Mouse (Mus musculus): ENCODE results near the gene Mcat.

Mcat gene

DNA sequence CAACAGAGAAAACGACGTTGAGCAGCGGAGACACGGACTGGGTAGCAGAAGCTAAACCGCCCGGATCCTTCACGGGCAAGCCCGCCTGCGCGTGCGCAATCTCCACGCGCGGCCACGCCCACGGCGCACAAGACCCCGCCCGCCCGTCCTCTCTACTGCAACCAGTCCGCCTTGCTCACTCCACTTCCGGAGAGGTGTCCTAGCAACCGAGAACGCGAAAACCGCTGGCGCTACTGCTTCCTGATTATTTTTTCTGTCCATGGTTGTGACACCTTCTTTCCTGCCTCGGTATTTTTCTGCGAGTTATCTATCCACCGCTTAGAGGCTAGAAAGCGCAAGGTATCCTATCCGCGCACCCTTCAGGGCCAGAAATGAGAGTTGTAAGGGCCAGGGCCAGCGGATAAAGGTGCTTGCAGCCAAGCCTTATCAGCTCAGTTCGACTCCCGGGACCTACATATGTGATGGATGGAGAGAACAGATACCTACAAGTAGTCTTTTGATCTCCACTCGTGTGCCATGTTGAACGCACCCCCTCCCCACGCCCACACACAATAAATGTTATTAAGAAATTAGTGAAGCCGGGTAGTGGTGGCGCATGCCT lies 52.7 kb downstream of the Mcat start, which contains the start of gene Ttll1:
Gene Ttll1, minus strand, starts transcription at position 89 of the 601 bp plus-strand sequence.
- DNase-seq (ENCODE audit: low read depth, low spot score), result peak; percentile 98

DNA sequence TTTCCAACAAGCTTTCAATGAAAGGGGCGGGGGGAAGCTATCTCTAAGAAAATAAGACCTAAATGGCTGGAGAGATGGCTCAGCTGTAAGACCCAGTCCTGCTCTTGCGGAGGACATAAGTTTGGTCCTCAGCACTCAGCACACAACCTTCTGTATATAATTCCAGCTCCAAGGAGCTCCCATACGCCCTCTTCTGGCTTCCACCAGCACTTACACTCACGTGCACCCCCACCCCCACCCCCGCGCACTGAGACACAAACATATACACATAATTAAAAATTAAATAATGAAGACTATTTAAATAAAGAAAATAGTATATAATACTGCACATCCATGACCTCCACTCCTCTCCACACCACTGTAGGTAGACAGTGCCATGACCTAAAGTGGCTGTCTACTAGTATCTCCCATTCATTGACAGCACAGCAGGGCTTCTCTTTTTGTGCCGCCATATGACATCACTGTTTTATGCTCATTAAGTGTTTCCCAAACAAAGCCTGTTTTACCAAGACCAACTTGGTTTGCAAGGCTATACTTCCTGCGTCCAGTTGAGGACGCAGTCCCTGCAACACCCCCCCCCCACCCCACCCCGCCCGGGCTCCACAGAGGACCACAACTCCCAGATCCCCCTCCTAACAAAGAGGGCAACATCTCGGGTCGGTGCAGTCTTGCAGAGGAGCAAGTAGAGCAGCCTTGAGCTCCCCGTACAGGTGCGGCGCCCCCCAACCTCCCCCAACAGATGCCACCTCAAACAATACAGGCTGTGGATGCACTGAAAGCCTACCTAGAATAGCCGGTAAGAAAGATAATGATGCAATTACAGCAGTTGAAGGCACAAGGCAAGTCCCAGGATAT lies 53.4 kb downstream of the Mcat start:
- peak; percentile 54 for DNase-seq (ENCODE audit: low read depth, low spot score)

GRCm38 (mm10) chr15:83501483-83501882 lies 62.1 kb downstream of the Mcat start:
- peak; percentile 85 for DNase-seq (ENCODE audit: low read depth, low spot score)

GRCm38 (mm10) chr15:83500352-83500751 lies 63.2 kb downstream of the Mcat start:
- DNase-seq (ENCODE audit: low read depth, low spot score), result peak; percentile 84

- DNase-seq (ENCODE audit: low read depth, low spot score), result no peak
These were observed 64.3 kb downstream of the Mcat start for GRCm38 (mm10) chr15:83499211-83499755.

DNA sequence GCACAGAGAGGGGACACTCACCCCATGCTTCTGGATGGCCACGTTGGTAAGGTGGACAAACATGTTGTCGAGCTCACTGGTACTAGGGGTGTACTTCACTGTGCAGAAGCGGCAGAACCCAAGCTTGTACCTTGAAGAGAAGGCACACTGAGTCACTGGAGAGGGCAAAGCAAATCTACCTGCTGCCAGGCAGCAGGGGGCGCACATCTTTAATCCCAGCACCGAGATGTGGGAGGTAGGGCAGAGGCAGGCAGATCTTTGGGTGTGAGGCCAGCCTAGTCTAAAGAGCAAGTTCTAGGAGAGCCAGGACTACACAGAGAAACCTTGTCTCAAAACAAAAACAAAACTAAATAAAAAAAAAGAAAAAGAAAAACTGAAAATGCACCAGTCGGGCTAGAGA lies 66.3 kb downstream of the Mcat start:
- DNase-seq (ENCODE audit: low read depth, low spot score), result peak; percentile 78
